In genomic region chr10:23116786-23117410, GRCm38 (mm10) we compare ENCODE assay signal across 9 mouse cellular contexts.
DNase-seq lines count a peak whose midpoint lies in the region; ATAC-seq and TF ChIP-seq lines count a peak whose summit lies in the region.
"Had no signal": no experiment of that assay in that cellular context is flagged by ENCODE, and none has a peak within 500 bp of the region (broad histone marks: within the 10 kb centered on the region; RNA-seq: fewer than 3 reads in every experiment).

No protein-coding gene starts in this region.

- no peak for ATAC-seq in G1E (ENCODE audit: extremely low read depth, insufficient number of reproducible peaks, low FRiP score, poor library complexity, severe bottlenecking)
- ATAC-seq in erythroid progenitor cell, adult 5-6 weeks (replicated peaks; ENCODE audit: low FRiP score, poor library complexity, severe bottlenecking) = peak; percentile 72
- ATAC-seq in heart, postnatal 0 days (ENCODE audit: insufficient read depth, low read depth) = no peak
- no peak for ATAC-seq in lung, embryonic 14.5 days (ENCODE audit: insufficient read depth)

- H3K4me2 ChIP-seq in heart, postnatal 0 days (ENCODE audit: low read depth, low read length) = no peak overlapping the region
- H3K4me2 ChIP-seq in lung, embryonic 14.5 days = no peak overlapping the region

- 40% methylated on average over 10 of the region's 10 CpGs for WGBS in heart, postnatal 0 days
- WGBS in lung, embryonic 14.5 days = 43% methylated on average over 10 of the region's 10 CpGs

- peak; percentile 69 for TF ChIP-seq CTCF in G1E (IDR thresholded peaks at IDR 0.05; ENCODE audit: low read depth, low read length)
- peak; percentile 92 for TF ChIP-seq CTCF in brain, embryonic 14.5 days (IDR thresholded peaks at IDR 0.05; ENCODE audit: borderline replicate concordance, extremely low read depth, insufficient read depth, insufficient read length)
- TF ChIP-seq CTCF in heart, postnatal 0 days (IDR thresholded peaks at IDR 0.05; ENCODE audit: low read depth) = peak; percentile 95
- peak; percentile 98 for TF ChIP-seq CTCF in lung, embryonic 14.5 days (IDR thresholded peaks at IDR 0.05; ENCODE audit: low read depth)

- no peak for TF ChIP-seq EP300 in heart, postnatal 0 days (IDR thresholded peaks at IDR 0.05; ENCODE audit: low read depth)

- DNase-seq in G1E (ENCODE audit: low spot score) = peak; percentile 6
- DNase-seq in brain, embryonic 14.5 days (ENCODE audit: low read depth) = peak; percentile 89
- peak; percentile 27 for DNase-seq in heart, postnatal 0 days (ENCODE audit: low spot score)
- DNase-seq in layer of hippocampus, adult 9-11 months = peak; percentile 42
- DNase-seq in lung, embryonic 14.5 days = peak; percentile 84
- peak; percentile 74 for DNase-seq in retina, postnatal 1 day
- peak; percentile 75 for DNase-seq in urinary bladder, postnatal 14 days (ENCODE audit: low spot score)

- no peak overlapping the region for H3K4me3 ChIP-seq in G1E (ENCODE audit: low read depth, low read length)
- H3K4me3 ChIP-seq in heart, postnatal 0 days (ENCODE audit: low read depth, low read length) = no peak overlapping the region
- no peak overlapping the region for H3K4me3 ChIP-seq in lung, embryonic 14.5 days (ENCODE audit: low read depth, low read length)

- H3K9ac ChIP-seq in heart, postnatal 0 days (replicated peaks; ENCODE audit: low read depth, low read length) = no peak overlapping the region
- H3K9ac ChIP-seq in lung, embryonic 14.5 days = no peak overlapping the region

- H3K36me3 ChIP-seq in G1E (replicated peaks) = no peaks in the 10 kb centered on the region
- H3K36me3 ChIP-seq in heart, postnatal 0 days (replicated peaks; ENCODE audit: control insufficient read depth, insufficient read depth, low read length) = no peaks in the 10 kb centered on the region
- H3K36me3 ChIP-seq in lung, embryonic 14.5 days (ENCODE audit: insufficient read depth) = no peaks in the 10 kb centered on the region

- H3K27me3 ChIP-seq in G1E (ENCODE audit: insufficient read depth, low read length) = no peaks in the 10 kb centered on the region
- no peaks in the 10 kb centered on the region for H3K27me3 ChIP-seq in heart, postnatal 0 days (ENCODE audit: control insufficient read depth, insufficient read depth, low read length)
- H3K27me3 ChIP-seq in lung, embryonic 14.5 days (ENCODE audit: insufficient read depth, low read length) = no peaks in the 10 kb centered on the region; the same call in 1 of the 2 replicates

- no peak overlapping the region for H3K27ac ChIP-seq in heart, postnatal 0 days (ENCODE audit: low read depth)
- H3K27ac ChIP-seq in lung, embryonic 14.5 days (ENCODE audit: low read depth) = no peak overlapping the region
- H3K27ac ChIP-seq: macrophage had no signal

- no peaks in the 10 kb centered on the region for H3K4me1 ChIP-seq in G1E (ENCODE audit: insufficient read depth, low read depth, low read length)
- no peaks in the 10 kb centered on the region for H3K4me1 ChIP-seq in heart, postnatal 0 days (ENCODE audit: control insufficient read depth, insufficient read depth)
- no peaks in the 10 kb centered on the region for H3K4me1 ChIP-seq in lung, embryonic 14.5 days (ENCODE audit: insufficient read depth)

- no peak for TF ChIP-seq POLR2A in brain, embryonic 14.5 days (IDR thresholded peaks at IDR 0.05; ENCODE audit: borderline replicate concordance, extremely low read depth, insufficient read depth, insufficient read length, poor library complexity, severe bottlenecking)

- no peaks in the 10 kb centered on the region for H3K9me3 ChIP-seq in G1E (replicated peaks)
- H3K9me3 ChIP-seq in heart, postnatal 0 days (replicated peaks; ENCODE audit: control insufficient read depth, low read length) = no peaks in the 10 kb centered on the region
- H3K9me3 ChIP-seq in lung, embryonic 14.5 days (ENCODE audit: low read depth, low read length) = no peaks in the 10 kb centered on the region

Comparison
In these comparisons a context has a peak if more than half of its experiments do, and no peak if none do; other contexts are left out.
1. DNase-seq: peak in every context shown above with its lines; median percentile 89 in brain, embryonic 14.5 days; 84 in lung, embryonic 14.5 days; 75 in urinary bladder, postnatal 14 days; 74 in retina, postnatal 1 day; 42 in layer of hippocampus, adult 9-11 months; 27 in heart, postnatal 0 days; 6 in G1E.